Mouse (Mus musculus) megakaryocyte, embryonic 14.5 days (primary cell): ENCODE measurements at regions not wholly inside any gene's neighbourhood (a gene's known extent, or its start where the extent isn't known, plus 50 kb on each side); places are given as distances from the start of the nearest gene placed in this dataset.

ENCODE experiments used
- FLI1 ChIP-seq: IDR thresholded peaks from 2 replicates; pipeline ENCODE4 v1.6.1; 2012; ENCODE audit warnings: low read length, inconsistent platforms, mixed read lengths
- GATA1 ChIP-seq: IDR thresholded peaks from 3 replicates; pipeline ENCODE4 v1.6.1; 2012; ENCODE audit warnings: mixed read lengths, low read length, inconsistent platforms, borderline replicate concordance

DNA sequence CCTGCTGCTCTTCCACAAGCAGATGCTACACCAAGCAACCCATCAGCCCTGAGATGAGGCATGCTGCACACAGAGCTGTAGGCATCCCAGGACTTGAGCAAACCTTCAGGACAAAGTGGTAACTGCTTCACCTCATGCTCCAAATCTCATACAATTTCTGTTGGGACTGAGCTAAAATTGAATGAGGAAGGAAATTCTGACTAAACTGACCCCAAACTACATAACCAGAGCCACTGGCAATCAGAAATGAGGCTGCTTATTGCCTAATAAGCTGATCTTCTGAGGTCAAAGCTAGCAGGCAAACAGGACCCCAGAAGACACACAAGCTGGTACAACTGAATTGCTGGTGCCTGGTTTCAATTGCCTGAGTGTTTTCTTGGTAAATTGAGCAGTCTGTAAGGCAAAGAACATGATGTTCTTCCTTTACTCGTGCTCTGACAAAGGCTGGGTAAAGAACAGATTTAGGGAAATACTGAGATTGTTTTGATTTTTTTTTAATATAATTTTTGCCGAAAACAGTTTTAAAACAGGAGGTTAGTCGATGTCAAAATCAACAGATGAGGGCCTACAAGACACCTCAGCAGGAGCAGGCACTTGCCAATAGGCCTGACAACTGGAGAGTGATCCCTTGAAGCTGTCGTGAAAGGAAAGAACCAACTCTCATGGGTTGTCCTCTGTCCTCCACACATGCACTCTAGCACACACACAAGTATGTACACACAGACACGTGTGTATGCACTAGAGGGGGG lies 101.3 kb upstream of the Paip1 start:
- TF ChIP-seq GATA1 (no peak), FLI1 (no peak)
